Mouse (Mus musculus) right cerebral cortex, adult 2 months (tissue): ENCODE data around the gene Ackr3.
A peak's percentile ranks its signal among the peaks of the same experiment; 100 is the strongest.

Source experiments
- DNase-seq, 2 experiments: peaks; one replicate each; pipeline ENCODE4 v3.0.0; 2021 to 2022; ENCODE audit warnings: low spot score in 2 of 2

Ackr3 gene

DNA sequence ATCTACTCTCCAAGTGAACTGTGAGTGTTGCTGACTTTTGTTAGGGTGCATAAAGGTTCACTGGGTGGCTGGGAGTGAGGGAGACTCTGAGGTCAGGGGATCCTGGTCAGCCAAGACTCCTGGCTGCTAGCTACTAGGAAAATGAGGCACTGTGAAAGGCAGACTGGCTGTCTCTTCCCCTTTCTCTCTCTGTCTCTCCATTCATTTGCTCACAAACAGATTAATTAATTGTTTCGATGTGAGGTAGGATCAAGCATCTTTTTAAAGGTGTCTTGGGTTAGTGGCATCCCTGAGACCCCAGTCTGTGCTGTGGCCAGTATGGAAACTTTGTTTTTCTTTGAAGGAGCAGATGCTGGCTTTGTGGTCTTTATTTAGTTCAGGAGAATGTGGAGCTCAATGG lies 1.0 kb downstream of the Ackr3 start:
- DNase-seq: no peak

- peak; percentile 57 to 62 for DNase-seq
Observed at GRCm38 (mm10) chr1:90205223-90205622, 1.4 kb downstream of the Ackr3 start.

DNA sequence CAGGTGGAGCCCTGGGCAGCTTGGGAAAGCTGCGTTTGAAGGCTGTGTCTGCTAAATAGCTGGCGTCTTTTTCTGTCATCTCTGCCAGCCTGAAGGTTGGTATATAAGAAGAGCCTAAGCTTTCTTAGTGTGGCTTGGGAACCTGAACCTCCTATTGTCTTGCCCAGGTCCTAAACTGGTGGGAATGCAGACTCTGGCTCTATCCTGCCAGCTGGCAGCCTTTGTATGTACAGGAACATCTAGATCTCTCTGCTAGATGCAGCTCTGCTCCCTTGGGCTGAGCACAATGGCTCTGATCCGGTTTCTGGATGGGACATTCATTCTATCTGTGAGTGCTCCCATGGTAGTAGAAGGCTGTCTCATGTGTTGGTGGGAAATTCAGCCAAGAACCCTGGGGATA lies 2.9 kb downstream of the Ackr3 start:
- DNase-seq: no peak

DNA sequence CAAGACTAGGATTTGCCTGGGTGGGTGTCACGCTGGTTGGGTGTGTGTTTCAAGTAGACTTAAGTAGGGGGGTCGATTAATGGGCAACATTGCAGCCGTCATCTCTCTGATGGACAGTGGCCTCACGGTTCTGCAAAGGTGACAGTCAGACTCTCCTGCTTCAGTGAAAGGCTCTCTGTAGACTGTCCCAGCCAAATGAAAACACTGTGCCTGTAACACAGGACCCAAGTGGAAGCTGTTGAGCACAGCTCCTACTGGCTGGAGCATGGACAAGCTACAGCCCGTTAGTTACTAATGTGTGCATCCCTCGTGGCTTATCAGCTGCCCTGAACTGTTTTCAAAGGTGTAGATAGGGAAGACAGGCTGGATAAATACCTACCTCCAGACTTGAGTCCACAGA lies 3.5 kb downstream of the Ackr3 start:
- no peak for DNase-seq

DNA sequence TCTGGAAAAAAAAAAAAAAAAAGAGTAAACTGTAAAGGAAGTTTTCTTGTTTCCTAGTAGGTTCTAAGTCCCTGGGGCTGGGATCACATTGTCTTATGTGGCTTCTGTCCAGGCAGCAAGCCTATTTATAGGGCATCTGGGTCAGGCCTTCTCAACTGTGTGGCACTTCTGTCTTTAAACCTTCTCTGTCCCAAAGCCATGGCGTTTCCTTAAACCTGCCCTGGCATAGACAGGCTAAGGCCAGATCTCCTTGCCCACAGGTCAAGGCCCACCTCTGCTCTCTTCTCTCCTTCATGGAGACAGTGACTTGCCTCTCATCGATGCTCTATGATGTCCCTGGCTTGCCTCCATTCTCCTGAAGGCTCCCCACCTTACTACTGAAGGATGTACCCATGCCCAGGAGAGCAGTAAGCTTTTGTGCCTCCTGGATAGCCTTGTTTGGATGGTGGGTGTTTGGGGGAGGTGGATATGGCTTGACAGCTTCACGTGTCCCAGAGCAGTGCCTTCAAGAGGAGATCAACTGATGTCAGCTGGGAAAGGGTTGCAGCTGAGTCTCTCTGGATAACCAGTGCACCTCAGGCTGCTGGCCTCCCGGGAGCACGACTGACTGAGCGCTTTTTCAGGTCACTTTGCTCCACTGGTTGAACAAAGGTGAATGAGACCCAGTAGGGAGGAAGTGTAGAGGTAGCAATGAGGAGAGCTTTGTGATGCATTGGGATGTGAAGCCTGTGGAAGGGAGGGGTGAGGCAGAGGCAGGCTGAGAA lies 4.1 kb downstream of the Ackr3 start:
- no peak for DNase-seq

- DNase-seq: no peak
Observed at GRCm38 (mm10) chr1:90208503-90208860, 4.7 kb downstream of the Ackr3 start.

DNA sequence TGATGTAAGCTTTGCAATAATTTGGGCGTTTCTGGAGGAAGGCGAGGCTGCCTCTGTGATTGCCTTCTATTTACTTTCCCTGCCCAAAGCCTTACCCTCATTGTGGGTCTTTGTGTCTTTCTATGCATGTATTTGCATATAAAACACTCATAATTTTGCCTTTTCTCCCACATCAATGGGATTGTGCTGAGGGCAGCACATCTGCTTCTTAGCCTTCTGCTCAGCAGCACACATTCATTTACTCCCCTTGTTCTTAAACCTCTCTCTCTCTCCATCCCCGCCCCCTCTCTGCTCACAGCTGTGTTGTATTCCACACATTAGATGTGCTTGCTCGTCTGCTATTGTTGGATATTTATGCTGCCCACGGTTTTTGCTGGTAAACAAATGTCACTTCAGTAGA lies 5.3 kb downstream of the Ackr3 start:
- no peak for DNase-seq

DNA sequence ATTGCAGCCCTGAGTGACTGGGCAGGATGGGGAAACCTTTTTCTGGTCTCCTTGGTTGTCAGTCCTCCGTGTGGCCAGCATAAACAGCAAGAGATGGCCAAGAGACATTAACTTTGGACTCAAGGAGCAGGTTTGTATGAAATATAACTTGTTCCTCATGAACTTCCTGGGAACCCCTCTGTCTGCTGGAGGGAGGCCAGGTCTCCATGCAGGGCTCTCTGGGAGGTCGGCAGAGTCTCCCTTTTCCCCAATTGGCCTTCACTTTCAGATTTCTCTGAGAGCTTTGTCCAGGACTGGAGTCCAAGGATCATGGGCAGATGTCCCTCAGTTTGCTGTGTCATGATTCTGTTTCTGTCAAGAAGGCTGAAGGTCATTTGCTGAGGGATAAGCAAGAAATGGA lies 6.0 kb downstream of the Ackr3 start:
- no peak for DNase-seq

GRCm38 (mm10) chr1:90210346-90210745 lies 6.6 kb downstream of the Ackr3 start:
- no peak for DNase-seq

DNA sequence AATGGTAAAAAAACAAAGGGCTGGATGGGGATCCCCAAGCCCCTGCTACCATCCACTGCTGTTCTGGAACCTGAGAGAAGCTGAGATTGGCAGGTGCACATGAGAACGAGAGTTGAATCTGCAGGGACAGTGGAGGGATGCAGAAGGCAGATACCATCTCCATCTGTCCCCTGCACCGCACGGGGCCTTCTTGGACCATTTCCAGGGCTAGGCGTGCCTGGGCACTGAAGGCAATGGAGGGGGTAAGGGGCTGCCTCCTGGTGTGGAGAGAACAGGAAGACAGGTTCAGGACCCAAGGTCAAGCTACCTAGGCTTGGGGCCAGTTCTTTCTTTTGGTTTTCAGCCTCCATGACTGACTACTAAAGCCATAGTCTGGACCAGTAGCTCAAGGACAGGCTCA lies 7.0 kb downstream of the Ackr3 start:
- no peak for DNase-seq

- no peak for DNase-seq
Observed at GRCm38 (mm10) chr1:90212376-90212775, 8.6 kb downstream of the Ackr3 start.

DNA sequence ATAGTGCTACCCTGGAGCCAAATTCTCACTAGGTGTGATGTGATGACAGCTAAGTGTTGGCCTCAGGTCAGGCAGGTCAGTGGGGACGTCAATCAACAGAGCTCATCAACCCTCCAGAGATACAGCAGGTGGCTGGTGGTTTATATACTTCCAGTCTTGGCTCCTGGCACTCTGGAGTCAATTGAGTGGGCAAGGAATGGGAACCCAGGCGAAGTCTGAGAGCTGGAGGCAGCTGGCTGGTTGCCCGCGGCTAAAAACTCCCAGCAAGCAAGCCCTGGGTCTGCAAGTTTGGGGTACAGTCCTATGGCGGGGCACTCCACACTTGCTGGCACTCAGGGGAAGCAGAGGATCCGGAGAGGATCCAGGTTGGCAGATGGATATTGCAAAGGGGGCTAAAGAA lies 9.1 kb downstream of the Ackr3 start:
- DNase-seq: no peak

DNA sequence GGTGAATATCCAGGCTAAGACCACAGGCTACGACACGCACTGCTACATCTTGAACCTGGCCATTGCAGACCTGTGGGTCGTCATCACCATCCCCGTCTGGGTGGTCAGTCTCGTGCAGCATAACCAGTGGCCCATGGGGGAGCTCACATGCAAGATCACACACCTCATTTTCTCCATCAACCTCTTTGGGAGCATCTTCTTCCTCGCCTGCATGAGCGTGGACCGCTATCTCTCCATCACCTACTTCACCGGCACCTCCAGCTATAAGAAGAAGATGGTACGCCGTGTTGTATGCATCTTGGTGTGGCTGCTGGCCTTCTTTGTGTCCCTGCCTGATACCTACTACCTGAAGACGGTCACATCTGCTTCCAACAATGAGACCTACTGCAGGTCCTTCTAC lies 10.2 kb downstream of the Ackr3 start:
- no peak for DNase-seq

GRCm38 (mm10) chr1:90214926-90215325 lies 11.1 kb downstream of the Ackr3 start:
- no peak for DNase-seq

GRCm38 (mm10) chr1:90215881-90216280 lies 12.1 kb downstream of the Ackr3 start:
- no peak for DNase-seq

- no peak for DNase-seq
Observed at GRCm38 (mm10) chr1:90216395-90216794, 12.6 kb downstream of the Ackr3 start.

GRCm38 (mm10) chr1:90220280-90220679 lies 16.5 kb downstream of the Ackr3 start:
- no peak for DNase-seq

GRCm38 (mm10) chr1:90220844-90221243 lies 17.1 kb downstream of the Ackr3 start:
- DNase-seq: no peak

GRCm38 (mm10) chr1:90221811-90222361 lies 18.1 kb downstream of the Ackr3 start:
- peak; percentile 82 to 86 for DNase-seq

DNA sequence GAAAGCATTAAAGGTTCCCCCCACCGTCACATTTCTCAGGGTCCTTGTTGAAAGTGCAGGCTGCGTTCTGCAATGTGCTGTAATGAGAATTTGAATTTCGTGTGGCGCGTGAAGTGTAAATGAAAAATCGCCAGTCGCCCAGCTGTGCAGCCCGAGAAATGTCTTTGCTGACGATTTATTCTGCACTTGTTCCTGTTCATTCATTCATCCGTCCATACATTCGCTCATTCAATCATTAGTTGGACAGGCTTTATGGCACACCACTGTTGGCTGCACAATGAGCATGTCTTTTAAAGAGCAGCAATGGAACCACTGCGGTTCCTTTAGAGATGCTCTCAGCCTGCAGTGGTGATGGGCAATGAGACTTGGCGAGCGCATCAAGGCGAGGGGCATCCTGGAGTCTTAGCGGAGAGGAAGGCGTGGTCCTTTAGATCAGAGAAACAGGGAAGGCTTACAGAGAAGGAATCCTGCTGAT lies 18.7 kb downstream of the Ackr3 start:
- DNase-seq: no peak

- DNase-seq: no peak
Observed at GRCm38 (mm10) chr1:90223006-90223405, 19.2 kb downstream of the Ackr3 start.

DNA sequence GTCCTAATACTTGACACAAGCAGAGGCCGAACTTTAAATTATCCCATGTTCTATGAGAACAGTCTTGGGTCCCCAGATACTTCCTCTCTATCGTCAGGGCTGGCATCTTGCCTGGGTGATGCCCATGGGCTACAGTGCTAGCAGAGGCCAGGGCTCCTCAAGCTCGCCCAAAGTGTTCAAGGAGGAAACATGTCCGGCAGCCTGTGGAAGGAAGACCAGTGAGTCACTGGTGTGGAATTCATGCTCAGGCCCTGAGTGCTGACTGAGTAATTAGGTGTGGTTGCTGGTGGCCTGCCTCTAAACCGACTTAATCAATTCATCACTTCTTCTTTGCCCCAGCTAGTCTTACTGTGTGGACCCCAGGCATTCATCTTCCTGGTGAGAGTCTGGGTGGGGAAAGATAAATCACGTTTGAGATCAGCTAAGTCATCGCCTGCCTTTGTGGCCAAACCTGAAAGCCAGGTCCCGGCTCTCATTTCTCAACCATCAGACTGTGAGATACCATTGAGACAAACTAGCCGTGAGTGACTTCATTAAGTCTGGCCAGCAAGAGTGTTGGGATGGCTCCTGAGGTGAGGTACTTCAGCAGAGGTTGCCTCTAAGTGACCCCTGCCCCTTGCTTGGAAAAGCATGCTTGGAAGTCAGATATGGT lies 21.9 kb downstream of the Ackr3 start:
- DNase-seq: no peak

GRCm38 (mm10) chr1:90227684-90228322 lies 24.0 kb downstream of the Ackr3 start:
- DNase-seq: no peak
